Mouse (Mus musculus) heart, adult 18-20 months (tissue): ENCODE data around the gene Gstt4. TPM values are rescaled to one million over a fixed set of nuclear protein-coding genes. Genes with fewer than 3 reads are reported as not detected.
A peak's percentile ranks its signal among the peaks of the same experiment; 100 is the strongest.
"Not testable (repeated sequence)": the region's sequence is repeated elsewhere in the genome, so short reads cannot be mapped to it uniquely, and the experiment has no call there.

Experiments
- DNase-seq, 2 experiments: peaks; one replicate each; pipeline ENCODE4 v3.0.0; 2021 to 2022; ENCODE audit warnings: mixed read lengths in 1 of 2
- total RNA-seq, 2 experiments: library from RNA; stranded (reverse); gene quantifications; 2 replicates each; pipeline ENCODE4 v1.2.3; 2021

The Gstt4 gene
- total RNA-seq, 2 experiments from 2014 or later: not detected

DNA sequence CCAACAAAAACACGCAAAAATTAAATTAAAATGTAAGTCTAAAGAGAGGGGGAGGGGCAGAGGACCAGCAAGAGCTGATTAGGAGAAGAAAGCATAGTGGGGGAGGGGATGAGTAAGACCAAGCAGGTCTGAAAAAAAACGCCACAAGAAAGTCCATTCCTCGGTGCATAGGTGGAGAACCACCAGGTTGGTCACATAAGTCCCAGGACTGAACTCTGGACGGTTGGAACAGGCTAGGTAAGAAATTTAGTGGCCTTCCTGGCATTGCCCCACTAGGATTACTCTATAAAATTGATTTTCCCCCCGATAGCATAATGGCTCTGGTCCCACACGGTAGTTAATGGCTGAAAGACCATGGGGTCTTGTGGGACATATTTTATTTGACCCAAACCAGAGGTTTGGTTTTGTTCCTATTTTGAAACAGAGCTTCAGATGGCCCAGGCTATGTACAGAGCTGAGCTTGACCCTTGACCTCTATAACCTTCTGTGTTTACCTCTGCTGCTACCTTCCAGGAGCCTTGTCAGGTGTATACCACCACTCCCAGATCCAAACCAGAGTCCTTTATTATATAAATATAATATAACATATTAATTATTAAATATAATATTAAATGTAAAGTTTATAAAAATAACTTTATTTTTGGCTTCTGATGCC is 33.1 kb downstream of the Gstt4 start:
- no peak for DNase-seq

DNA sequence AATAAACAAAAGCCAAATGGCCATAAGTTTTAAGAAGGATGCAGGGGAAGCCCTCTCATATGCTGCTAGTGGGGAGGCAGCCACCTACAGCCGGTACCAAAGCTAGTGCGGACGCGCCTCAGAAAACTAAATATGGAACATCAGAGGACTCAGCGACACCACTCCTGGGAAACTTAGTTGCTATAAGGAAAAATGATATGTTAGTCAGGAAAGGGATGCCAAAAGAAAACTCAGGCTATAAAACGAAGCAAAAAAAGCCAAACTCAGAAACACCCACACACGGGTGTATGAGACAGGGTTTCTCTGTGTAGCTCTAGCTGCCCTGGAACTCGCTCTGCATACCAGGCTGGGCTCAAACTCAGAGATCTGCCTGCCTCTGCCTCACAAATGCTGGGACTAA is 34.1 kb downstream of the Gstt4 start:
- no peak for DNase-seq

DNA sequence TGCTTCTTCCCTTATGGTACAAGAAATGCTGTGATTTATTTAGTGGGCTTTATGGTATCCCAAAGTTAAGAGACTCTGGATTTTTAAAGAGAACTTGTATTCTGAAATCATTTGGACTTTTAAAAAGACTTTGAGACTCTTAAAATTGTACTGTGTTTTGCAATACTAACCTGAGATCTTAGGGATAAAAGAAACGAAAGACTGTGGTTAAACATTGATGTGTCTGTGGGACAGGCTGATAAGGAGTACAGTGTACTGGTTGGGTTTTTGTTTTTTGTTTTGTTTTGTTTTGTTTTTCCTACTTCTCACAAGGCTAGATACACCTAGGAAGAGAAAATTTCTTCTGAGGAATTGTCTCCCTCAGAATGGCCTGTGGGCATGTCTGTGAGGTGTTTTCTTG is 36.9 kb downstream of the Gstt4 start:
- DNase-seq: no peak

DNA sequence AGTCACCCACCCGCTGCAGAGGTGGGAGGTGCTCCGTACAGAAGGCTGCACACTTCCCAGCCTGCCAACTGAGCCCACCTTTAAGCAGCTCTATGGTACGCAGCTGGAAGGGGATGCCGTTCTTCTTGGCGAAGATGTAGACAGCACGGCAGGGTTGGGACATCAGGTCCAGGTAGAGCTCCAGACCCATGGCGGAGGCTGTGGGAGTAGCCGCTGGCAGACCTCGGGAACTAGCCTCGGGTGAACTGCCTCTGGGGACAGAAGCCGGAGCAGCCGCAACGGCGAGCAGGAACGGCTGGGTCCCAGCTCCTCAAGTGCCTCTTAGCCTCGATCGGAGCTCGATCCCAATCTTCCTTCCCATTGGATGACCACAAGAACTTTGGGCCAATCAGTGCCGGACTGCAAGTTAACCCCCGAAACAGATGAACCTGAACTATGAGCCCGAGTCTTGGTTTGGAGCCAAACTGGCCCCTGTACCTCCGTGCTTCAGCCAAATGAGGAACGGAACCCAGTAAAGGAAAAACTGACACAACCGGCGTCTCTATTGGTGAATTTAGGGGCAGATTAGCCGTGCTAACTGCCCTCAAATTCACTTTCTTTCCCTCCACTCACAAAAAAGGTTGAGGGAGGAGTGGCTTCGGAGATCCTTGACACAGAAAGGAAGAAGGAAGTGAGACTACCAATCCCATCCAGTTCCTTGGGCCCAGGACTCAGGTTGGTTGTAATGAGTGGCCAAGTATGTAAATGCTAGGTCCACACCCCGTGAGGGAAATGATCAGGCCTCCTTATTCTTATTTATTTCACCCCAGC is 41.4 kb downstream of the Gstt4 start, which contains the start of the genes Gm20441 and Gstt3:
TSS of gene Gm20441 (minus strand) at position 186 of the 810 bp plus-strand sequence.
TSS of gene Gstt3 (minus strand) at position 646 of the 810 bp plus-strand sequence.
- peak; percentile 81 to 88 for DNase-seq

DNA sequence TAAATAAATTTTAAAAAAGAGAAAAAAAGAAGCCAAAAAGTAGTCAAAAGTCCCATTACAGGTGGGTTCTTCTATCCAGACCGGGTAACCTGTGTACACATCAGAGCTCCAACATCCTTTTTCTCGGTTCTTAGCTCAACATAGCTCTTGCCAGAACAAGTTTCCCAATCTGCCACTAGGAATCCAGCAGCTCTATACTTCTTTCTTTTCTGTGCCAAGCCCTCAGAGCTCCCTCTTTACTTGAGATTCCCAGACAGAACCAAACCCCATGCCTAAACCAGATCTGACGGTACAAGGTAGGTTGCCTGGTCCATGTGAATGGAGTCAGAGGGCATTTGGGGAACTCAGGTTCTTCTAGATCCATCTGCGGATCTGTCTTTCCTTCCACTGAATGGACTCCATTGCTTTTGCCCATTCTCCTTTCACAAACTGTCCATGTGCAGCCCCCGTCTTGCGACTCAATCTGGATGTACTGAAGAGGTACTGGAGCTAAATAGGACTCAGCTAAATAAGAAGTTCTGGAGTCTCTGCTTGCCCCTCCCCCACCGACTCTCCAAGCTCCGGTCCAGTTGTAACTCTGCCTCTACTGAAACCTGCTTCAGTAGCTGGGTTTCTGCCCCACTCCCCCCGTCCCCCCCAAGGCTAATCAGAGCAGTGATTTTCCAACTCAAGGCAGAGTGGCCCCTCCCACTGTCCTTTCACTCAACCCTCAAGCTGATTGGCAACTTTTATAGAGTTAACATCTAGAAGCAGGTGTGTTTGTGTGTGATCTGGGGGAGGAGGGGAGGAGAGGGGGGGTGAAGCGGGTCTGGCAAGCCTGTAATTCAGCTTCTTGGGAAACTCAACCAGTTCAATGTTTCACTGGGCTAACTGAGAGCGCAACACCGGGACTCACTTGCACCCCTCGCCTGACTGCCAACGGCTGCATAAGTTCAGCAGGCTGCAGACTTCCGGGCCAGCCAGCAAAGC is 42.9 kb downstream of the Gstt4 start:
- no peak for DNase-seq

DNA sequence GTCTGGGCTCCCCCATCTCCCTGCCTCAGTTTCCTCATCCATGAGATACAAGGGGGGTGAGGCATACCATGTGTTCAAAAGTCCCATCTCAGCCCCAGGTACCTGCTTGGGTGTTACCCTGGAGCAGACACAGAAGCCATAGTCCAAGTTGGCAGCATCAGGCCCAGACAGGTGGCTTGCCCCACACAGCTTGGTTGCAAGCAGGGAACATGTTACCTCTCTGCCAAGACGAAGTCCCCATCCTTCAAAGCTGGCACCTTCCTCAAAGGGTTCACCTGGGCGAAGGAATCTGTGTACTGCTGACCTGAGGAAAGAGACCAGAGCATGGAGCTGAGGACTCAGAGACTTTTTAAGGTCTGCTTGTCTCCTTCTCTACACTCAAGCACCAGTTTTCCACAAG is 44.5 kb downstream of the Gstt4 start:
- DNase-seq: no peak

DNA sequence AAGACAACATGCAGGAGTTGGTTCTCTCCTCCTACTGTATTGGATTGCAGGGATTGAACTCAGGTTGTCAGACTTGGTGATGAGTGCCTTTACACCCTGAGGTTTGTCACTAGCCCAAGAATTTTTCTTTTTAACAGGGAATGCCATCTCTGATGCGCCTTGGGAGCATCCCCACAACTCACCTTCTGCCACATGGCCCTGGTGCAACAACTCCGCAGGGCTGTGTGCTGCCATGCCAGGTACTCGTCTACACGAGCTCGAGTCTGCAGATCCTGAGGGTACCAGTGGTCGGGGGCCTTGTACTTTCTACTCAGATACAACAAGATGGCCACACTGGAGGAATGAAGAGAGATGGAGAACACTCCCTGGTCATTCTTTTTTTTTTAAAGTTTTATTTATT is 45.8 kb downstream of the Gstt4 start:
- DNase-seq: no peak

DNA sequence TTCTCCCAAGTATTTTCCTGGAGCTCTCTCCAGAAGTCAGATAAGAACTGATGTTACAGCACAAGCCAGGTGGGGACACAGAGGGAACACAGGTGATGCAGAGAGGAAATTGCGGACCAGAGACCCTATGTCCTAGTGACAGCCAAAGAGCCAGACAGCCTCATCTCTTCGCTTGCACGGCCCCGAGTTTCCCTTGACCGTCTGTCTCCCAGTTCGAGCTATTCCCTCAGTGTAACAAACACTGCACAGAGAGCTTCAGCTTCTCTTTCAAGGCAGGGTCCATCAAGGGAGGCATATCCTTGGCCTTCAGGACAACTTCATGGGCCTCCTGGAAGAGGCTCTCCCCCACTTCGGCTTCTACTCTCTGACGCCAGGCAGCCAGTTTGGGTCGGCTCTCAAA is 47.8 kb downstream of the Gstt4 start:
- DNase-seq: no peak

DNA sequence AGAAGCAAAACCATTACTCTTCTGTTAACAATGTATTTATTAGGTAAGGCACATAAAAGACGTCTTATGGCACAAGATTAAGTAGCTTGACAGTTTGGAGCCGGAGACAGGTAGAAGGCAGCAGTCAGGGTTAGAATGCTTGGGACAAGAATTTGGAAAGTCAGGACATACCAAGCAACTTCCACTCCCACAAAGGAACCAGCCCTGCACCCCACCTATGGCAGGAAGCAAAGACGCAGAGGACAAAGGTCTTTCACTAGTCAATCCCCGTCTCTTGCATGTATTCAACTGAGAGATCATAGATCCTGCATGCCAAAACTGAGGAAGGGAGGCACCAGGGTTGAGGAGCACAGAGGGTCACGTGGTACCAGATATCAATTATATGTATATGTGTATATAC is 48.2 kb downstream of the Gstt4 start:
- DNase-seq: no peak

DNA sequence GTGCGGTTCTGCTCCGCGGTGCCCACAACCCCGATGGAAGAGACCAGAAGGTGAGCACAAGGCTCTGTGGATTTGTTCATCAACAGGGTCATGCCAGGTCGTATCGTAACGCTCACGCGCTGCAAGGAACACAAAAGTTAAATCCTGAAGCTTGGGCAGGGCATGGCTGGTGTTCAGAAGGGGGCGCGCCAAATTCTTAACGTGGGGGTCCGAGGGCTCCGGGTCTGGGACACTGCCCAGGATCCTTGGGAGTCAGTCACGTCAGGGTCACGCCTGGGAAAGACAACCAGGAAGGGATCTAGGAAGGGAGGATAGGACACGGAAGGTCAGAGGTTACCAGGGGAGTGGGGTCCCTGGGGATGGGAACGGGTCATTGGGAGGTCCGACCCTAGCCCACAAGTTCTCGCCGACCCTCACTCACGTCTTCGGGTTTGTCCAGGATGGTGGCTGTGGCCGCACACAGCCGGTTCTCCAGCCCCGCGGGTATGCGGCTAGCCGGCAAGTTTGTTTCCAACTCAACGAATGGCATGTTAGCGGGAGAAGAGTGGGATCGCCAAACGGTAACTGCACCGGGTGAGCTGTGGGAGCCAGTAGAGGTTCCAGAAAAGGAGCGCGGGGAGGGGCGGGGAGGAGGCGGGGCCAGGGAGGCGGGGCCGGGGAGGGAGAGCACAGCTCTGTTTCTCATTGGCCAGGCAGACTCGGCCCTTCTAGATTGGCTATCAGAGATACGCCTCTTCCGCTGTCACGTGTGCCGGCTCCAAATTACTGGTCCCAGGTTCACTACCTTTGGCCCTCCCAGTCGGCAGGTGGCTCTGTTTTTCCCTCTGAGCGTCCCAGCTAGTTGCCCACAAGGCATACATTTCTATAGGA is 49.3 kb downstream of the Gstt4 start, which contains the start of gene Ddt:
TSS of gene Ddt (minus strand) at position 620 of the 870 bp plus-strand sequence.
- peak; percentile 85 to 92 for DNase-seq

DNA sequence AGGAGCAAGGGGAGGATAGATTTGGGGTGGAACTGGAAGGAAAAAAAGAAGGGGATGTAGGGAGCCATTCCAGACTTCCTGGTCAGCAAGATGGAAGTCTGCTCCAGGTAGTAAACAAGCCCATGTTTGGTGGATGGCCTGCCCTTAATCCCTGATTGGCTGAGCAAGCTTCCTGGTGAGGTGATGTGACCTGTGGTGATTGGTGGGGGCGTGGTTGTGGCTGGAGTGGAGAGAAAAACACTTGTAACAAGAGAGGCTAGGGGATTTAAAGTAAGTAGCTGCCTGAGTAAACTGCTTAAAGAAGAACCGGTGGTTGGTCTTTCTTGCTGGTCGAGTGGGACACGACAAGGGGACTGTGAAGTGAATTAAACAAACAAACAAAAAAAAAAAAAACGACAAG is 54.6 kb downstream of the Gstt4 start:
- DNase-seq: not testable (repeated sequence)

DNA sequence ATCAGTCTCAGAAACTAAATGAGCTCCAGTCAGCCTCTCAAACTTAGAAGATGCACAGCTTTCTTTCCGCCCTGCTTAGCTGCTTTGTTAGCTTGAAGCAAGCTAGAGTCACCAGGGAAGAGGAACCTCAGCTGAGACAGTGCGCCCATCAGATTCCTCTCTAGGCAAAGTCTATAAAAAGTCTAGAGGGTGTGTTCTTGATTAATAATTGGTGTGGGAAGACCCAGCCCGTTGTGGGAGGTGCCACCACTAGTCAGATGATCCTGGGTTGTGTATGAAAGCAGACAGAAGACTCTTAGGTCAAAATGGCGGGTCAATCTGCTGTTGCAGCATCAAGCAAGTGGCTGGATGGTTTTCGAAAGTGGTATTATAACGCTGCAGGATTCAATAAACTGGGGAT is 55.5 kb downstream of the Gstt4 start:
- DNase-seq: no peak

Other genes with a start within 250 kb of the Gstt4 start
- gene Ggt5, start 233.2 kb downstream of the Gstt4 start, total RNA-seq: 1 to 10 TPM; 4.2 to 4.7 TPM
- 1 to 10 TPM; 1.5 to 1.8 TPM for gene Susd2, start 178.5 kb downstream of the Gstt4 start, total RNA-seq
- gene Cabin1, start 58.2 kb downstream of the Gstt4 start, total RNA-seq: 10 to 100 TPM; 15.2 to 20.9 TPM
- gene Ddt, start 49.1 kb downstream of the Gstt4 start, total RNA-seq: 100 to 1,000 TPM in 1 of 2 experiments, 10 to 100 TPM in 1; 83.7 to 109 TPM
- gene Gm20441, start 41.6 kb downstream of the Gstt4 start, total RNA-seq: not detected
- 1 to 10 TPM; 3.7 to 5.0 TPM for gene Gstt3, start 41.1 kb downstream of the Gstt4 start, total RNA-seq
- gene Gstt1, start 24.0 kb downstream of the Gstt4 start, total RNA-seq: 10 to 100 TPM; 16.1 to 22.4 TPM
- gene Gstt2, start 14.9 kb upstream of the Gstt4 start, total RNA-seq: 10 to 100 TPM in 1 of 2 experiments, 1 to 10 TPM in 1; 7.8 to 10.7 TPM
- 100 to 1,000 TPM; 215 to 232 TPM for gene Mif, start 37.7 kb upstream of the Gstt4 start, total RNA-seq
- gene Derl3, start 70.9 kb upstream of the Gstt4 start, total RNA-seq: under 1 TPM; 0.57 to 0.74 TPM
- gene Smarcb1, start 99.1 kb upstream of the Gstt4 start, total RNA-seq: 10 to 100 TPM; 20.5 to 24.2 TPM
- gene Chchd10, start 110.6 kb upstream of the Gstt4 start, total RNA-seq: 1,000 to 10,000 TPM; 1,749 to 1,983 TPM
- 1 to 10 TPM; 5.0 to 5.2 TPM for gene Mmp11, start 114.0 kb upstream of the Gstt4 start, total RNA-seq
- gene Gm867, start 118.1 kb upstream of the Gstt4 start, total RNA-seq: not detected
- gene Vpreb3, start 120.5 kb upstream of the Gstt4 start, total RNA-seq: under 1 TPM in 1 of 2 experiments, not detected in 1; 0.82 TPM
- not detected for gene Gm5134, start 132.0 kb upstream of the Gstt4 start, total RNA-seq
- gene Zfp280b, start 210.1 kb upstream of the Gstt4 start, total RNA-seq: 1 to 10 TPM; 5.9 to 6.0 TPM